Mouse (Mus musculus): ENCODE measurements around the gene Ear14. TPM values are rescaled to one million over a fixed set of nuclear protein-coding genes. Genes with fewer than 3 reads are reported as not detected.
"Not testable (repeated sequence)": the region's sequence is repeated elsewhere in the genome, so short reads cannot be mapped to it uniquely, and the experiment has no call there.

The Ear14 gene
- polyA plus RNA-seq (2015; fragmentation: Nextera tagmentation; extraction: Ambion mirVana): not detected in 2 replicates

DNA sequence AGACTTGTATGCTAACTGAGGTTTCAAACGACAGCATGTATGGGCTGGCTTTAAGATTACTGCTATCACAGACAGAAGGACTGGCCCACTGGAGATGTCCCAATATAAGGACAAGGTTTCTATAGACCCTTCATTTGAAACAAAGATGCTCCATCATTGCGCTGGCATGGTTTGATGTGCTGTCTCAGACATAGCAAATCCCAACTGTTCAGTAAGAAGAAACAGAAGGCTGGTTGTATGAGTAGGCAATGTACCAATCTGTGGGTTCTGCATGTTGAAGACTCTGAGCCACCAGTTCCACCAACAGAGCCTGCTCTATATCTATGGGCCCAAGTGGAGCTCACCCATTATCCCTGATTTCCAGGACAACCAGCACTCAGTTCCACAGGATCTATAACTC lies at the start of gene Ear14:
Gene Ear14, plus strand, starts transcription at position 277 of the 400 bp plus-strand sequence.
- no peak for DNase-seq (ENCODE audit: low spot score)

DNA sequence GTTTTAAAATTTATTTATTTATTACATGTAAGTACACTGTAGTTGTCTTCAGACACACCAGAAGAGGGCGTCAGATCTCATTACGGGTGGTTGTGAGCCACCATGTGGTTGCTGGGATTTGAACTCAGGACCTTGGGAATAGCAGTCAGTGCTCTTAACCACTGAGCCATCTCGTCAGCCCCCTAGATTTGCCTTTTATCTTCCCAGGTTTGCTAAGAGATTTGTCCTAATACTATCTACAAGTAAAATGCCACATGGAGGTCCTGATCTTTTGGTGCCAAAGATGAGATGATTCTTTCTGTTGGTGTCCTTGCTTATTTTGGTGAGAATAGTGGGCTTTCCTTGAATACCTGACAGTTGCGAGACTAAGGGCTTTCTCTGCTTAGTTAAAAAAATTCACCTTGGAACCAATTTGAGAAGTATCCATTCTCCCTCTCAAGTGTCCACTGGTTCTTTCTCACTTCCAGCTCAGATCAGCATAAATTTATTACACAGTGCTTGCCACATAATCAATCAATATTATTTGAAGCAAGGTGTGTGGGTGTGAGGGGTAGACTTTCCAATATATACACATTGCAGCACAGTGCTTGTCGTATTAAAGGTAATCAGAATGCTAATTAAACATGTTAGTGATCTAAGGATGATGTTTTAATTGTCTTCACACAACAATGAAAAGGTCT lies 47.0 kb upstream of the Ear14 start:
- DNase-seq (ENCODE audit: low spot score): no peak

DNA sequence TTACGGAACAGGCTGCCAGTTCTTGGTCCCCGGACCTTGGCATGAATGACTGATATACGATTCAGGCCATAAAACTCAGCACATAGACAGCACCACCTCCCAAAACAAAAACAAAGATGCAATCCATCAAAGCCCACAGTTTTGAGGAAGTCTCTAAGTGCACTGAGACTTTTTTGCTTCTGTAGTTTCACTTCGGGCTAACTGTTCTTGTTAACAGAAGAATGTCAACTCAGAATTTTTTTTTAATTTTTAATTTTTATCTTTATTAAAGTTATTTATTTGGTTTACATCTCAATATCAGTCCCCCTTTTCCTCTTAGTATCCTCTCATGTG lies 46.5 kb upstream of the Ear14 start:
- no peak for DNase-seq (ENCODE audit: low spot score)

DNA sequence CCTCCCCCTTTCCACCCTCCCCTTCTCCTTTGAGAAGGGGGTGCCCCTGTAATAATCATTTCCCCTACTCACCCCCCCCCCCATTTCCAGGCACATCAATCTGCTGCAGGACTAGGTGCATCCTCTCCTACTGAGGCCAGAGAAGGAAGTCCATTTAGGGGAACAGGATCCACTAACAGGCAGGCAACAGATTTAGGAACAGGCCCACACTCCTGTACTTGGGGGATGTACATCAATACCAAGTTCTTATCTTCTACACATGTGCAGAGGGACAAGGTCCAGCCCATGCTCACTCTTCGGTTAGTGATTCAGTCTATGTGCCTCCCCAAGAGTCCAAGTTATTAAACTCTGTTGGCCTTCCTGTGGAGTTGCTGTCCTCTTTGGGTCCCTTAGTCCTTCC lies 46.1 kb upstream of the Ear14 start:
- DNase-seq (ENCODE audit: low spot score): no peak

DNA sequence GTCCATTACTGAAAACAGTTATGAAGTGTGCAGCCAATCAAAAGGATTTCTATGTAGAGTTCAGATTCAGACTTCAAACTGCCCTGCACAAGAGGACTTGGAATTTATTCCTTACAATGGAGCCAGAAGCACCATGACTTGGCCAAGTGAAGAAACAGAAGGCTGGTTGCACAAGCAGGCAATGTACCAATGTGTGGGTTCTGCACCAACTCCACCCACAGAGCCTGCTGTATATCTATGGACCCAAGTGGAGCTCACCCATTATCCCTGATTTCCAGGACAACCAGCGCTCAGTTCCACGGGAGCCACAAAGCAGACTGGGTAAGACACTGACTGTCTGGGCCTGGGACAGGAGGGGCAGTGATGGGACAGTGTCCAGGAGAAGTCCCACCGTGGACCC lies 41.2 kb upstream of the Ear14 start, which contains the start of gene Rnase2b:
Gene Rnase2b, plus strand, starts transcription at position 285 of the 400 bp plus-strand sequence.
- not testable (repeated sequence) for DNase-seq (ENCODE audit: low spot score)

DNA sequence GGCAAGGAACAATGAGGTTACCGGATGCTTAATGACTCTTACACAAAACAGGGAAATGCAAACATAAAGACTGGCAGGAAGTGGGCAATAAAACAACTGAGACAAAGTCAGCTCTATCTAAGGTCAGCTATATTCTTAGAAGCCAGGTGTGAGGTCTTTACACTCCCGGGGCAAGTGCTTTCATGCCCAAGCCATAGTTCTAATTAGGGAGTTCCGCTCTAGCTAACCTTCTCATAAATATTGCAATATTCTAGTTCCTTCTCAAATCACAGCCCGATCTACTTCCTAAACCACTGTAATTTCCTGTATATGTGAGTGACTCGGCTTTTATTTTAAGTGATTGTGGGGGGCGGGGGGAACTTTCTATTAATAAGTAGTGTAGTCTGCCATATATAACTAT lies 39.9 kb upstream of the Ear14 start:
- DNase-seq (ENCODE audit: low spot score): not testable (repeated sequence)

DNA sequence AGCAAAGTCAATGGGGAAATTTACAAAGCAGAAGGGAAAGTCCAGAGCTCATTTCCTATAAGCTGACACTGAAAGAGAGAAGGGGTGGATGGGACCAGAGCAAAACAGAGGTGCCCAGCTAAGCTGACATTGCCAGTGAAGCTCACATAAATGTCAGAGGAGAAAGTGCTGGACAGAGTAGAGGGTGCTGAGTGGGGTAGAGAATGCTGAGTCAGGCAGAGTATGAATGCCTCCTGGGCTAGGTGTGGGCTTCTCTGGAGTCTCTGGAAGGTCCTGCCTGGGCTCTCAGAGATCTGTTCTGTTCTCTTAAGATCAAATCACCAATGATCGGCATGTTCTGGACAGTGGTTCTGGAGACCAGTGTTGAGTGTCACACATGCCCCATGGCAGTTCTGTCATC lies 37.8 kb upstream of the Ear14 start:
- DNase-seq (ENCODE audit: low spot score): no peak

DNA sequence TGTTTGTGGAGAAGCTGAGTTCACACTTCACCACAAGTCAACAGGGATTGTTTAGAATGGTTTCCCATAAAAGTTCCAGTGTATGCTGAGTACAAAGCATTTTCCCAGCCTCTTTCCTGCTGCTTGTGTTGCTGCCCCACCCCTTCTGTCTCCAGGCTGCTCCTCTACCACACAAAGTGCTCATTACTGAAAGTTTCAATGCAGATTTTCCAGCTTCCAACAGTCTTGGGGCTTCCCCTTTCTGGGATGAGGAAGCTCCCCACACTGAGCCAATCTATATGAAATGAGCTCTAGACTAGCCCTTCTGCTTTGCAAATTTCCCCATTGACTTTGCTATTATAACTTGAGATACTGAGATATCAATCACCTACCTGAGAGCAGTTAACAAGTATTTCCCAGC lies 37.1 kb upstream of the Ear14 start:
- no peak for DNase-seq (ENCODE audit: low spot score)

DNA sequence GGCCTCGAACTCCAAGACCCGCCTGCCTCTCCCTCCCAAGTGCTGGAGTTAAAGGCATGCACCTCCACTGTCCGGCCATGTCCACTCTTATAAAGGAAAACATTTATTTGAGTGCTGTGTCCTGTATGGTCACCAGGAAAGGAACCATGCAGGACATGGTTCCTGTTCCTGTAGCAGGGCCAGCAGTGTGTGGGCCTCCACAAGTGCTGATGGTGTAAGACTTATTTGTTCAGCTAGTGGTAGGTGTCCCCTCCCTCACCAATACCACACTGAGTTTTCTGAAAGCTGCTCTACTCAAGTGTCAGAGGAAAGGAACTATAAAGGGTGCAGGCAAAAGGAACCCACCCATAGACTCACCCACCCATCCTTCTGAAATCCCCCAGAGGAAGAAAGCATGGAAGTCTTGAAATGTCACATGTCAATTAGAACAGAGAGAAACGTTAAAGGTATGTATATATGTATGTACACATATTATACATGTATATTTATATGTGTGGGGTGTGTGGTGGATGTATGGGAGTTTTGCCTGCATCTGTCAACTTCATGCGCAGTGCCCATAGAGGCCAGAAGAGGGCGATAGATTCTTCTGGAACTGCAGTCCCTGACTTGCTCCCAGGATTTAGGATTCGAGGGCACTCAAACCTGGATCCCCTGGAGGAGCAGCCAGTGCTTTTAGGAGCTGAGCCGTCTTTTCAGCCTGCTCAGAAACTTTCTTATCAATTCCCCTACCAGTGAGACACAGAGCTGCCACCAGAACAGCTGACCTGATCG lies 30.9 kb upstream of the Ear14 start:
- DNase-seq (ENCODE audit: low spot score): peak; percentile 5

DNA sequence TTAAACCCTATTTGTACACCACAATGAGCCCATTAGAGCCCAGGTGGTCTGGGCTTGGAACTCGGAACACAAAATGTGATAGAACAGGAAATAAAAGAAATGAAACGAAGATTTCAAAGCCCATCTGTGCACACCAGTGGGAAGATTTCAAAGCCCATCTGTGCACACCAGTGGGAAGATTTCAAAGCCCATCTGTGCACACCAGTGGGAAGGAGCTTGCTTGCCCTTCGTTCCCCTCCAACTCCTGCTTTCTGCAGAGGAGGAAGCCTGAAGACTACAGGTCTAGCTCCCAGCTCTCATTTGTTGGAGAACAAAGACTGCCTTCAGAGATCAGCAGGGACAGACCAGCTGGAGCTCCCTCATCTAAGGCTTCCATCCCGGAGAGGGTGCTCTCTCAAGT lies 30.2 kb upstream of the Ear14 start:
- not testable (repeated sequence) for DNase-seq (ENCODE audit: low spot score)

DNA sequence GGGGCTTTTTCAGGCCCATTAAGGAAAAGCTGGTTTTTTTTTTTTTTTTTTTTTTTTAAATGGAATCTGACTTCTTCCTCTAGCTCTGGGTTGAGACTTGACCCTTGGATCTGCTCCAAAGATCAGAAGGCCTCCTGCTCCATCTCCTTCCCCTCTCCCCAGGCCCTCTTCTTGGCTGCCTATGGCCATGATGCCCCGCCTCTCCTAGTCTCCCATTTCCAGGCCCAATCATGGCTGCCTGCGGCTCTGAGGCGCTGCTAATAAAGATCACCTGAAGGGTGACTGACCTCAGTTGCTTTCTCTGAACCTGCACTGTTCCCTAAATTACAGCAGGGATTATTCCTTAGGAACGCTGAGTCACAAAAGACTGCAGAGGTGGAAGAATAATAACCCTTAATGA lies 29.3 kb upstream of the Ear14 start:
- no peak for DNase-seq (ENCODE audit: low spot score)

DNA sequence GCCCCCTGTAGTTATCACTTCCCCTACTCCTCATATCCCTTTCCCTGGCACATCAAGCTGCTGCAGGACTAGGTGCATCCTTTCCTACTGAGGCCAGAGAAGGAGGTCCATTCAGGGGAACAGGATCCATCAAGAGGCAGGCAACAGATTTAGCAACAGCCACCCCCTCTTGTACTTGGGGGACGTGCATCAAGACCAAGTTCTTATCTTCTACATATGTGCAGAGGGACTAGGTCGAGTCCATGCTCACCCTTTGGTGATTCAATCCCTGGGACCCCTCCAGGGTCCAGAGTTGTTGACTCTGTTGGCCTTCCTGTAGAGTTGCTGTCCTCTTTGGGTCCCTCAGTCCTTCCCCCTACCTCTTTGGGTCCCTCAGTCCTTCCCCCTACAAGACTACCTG lies 22.1 kb upstream of the Ear14 start:
- not testable (repeated sequence) for DNase-seq (ENCODE audit: low spot score)

DNA sequence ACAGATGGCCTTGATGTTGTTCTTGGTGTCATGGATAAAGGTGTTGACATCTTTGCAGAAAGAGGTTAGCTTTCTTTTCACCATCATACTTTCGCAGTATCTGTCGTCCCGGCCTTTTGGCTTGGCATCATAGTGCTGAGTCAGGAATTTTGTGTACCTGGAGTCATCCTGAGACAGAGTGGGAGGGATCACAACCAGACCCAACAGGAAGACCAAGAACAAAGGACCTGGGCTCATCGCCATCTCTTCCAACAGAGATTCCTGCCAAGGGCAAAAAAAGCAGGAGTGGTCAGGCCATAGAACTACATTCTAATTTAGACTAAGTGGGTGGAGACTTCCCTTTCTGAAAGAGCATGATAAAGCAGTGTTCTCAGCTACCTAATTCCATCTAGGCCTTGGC lies 7.5 kb upstream of the Ear14 start:
- no peak for DNase-seq (ENCODE audit: low spot score)

DNA sequence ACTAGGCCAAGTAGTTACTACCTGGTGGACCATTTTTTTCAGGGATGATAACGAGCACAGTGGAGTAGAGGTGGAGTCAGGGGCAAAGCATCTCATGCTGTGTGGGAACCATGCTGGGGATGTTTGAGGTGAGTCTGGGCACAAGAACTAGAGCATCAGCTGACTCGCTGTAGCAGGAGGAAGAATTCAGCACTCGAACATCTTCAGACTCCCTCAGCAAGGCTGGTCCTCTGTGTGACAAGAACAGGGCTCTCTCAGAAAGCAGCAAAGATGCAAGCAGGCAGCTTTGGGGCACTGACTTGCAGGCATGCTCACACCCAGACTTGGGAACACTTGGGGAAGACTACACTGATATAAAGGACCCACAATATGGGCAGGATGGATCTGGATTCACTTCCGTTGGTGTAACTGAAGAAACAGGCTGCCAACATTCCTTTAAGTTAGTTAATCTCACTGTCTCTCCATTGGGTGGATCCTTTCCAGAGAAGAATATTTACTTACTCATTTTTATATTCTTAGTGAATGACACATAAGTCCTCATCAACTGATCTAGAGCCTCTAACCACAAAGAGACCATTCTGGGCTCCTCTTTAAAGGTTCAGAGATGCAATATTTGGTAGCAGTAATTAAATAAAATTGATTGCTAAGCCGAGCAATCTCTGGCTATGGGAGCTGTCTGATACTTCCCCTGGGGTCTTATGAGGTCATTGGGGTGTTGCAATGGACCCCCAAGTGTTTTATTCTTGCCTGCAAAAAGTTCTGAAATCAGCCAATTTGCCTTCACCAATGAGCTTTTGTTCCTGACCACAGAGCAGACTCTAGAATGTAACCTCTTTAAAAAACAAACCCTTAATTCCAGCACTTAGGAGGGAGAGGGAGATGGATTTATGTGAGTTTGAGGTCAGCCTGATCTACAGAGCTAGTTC lies 3.8 kb upstream of the Ear14 start, which contains the start of gene Ang2:
Gene Ang2, minus strand, starts transcription at position 51 of the 926 bp plus-strand sequence.
- DNase-seq (ENCODE audit: low spot score): no peak

DNA sequence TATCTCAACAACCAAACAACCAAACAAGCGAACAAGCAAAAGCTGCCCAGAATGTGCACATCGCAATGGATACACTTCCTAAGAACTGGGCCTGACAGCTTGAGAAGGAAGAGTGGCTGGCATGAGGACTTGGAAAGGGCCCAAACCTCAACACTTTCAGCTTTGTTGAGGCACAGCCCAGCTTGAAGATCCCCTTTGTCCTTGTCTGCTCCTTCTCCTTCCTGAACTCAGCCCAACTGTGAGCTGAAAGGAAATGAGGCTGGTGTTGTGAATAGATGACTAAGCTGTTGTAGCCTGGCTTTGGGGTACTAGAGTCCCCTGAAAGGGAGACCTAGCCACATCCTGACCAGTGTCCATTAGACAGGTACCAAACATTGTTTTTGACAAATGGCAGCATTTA lies 3.1 kb upstream of the Ear14 start:
- no peak for DNase-seq (ENCODE audit: low spot score)

DNA sequence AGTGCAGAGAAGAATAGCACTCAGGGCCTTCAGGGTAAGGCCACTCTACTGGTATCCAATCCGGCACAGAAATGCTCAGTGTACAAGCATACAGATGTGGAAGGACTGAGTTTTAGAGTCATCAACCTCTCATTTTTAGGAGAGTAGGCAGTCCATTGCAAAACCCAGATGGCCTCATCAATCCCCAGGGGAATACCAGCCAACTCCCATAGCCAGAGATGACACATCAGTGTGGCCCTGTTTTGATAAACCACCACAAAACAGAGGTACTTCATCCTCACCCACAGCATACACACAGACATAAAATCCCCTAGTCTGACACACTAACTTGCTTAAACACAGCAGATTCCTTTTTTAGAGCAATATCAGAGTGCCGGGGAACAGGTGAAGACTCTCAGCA lies 2.7 kb upstream of the Ear14 start:
- DNase-seq (ENCODE audit: low spot score): no peak

DNA sequence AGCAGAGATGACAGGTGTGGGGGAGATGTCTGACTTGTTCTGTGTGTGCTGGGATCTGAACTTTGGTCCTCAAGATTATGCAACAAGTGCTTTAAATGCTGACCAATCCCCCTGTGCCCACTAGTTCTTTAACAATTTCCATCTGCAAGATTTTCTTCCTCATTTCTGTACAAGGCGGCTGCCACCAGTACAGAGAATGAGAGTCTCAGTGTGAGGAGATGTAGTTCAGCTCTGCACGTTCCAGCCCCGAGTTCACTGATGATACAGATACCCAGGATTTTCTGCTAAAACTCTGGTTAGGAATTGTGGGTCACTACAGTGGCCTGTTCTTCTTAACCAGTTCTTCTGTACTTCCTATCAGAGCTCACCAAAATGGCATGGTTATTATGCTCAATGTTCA lies 16.9 kb downstream of the Ear14 start:
- not testable (repeated sequence) for DNase-seq (ENCODE audit: low spot score)

DNA sequence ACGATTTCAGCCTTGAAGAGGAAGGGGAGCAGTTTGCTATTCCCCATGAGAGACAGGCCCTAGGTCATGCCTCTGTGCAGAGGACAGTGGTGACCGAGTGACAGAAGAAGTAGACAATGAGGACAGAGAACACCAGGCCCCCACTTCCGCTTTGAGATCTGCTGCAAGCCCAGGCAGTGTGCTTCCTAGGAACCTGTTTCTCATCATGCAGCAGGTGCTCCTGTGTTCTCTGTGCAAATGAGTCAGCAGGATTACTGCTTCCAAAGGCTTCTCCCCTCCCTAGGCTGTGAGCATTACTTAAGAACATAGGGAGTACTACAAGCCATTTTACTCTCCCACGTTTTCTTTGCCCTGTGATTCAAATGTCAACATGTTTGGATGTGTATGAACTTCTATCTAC lies 26.5 kb downstream of the Ear14 start:
- DNase-seq (ENCODE audit: low spot score): not testable (repeated sequence)

DNA sequence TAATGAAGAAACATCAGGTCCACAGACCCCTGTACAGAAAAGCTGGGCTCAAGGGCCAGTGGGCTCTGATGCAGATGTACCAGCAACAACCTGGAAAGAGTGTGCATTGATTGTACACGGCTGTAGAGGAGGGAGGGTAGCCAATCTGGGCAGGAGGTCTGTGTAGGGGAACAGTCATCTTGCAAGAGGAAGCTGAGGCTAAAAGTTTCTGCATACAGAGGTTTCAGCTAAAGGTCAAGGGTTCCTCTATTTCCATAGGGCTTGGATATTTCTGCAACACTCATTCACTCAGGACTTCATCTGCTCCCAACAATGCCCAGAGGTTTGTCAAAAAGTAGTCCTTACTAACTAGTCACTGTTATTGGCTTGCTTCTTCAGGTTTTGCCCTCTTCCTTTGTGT lies 34.3 kb downstream of the Ear14 start:
- DNase-seq (ENCODE audit: low spot score): not testable (repeated sequence)

DNA sequence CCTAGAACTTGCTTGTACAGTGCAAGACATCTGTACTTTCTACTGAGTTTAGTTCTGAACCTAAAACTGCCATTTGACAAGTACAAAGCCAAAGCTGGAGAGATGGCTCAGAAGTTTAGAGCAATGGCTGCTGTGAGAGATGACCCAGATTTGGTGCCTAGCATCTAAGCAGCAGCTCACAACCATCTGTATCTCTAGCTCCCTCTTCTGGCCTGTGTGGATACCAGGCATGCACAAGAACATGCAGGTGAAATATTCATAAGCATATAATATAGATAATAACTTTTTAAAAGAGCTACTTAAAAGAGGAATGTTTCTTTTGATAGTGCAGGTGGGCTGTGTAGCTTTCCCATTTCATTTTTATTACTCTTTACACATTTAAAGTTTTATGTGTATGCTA lies 37.7 kb downstream of the Ear14 start:
- DNase-seq (ENCODE audit: low spot score): peak; percentile 24

DNA sequence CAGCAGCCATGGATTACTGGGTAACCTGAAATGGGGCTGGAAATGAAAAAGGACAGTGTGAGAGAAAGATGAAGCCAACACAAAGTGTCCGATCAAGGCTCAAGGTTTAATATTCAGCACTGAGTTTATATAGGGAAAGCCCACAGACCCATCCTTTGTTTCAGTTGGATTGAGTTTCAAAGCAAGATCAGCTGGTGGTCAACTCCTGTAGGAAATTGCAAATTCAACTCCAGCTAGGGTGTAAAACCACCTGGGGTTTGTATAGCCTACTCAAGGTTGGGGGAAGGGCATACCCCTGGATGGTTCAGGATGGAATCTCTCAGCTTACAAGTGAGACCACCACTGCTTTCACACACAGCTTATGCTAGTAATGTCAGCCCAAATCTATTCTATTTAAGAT lies 44.5 kb downstream of the Ear14 start:
- no peak for DNase-seq (ENCODE audit: low spot score)

DNA sequence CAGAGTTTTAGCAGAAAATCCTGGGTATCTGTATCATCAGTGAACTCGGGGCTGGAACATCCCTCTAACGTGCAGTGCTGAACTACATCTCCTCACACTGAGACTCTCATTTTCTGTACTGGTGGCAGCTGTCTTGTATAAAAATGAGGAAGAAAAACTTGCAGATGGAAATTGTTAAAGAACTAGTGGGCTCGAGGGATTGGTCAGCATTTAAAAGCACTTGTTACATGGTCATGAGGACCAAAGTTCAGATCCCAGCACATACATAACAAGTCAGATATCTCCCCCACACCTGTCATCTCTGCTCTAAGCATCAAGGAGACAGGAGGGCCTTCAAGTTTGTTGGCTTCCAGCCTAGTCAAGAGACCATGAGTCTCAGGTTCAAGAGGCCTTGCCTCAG lies 47.2 kb downstream of the Ear14 start:
- DNase-seq (ENCODE audit: low spot score): no peak
